Mouse (Mus musculus): ENCODE data around the gene Farp1. TPM values are rescaled to one million over a fixed set of nuclear protein-coding genes. Genes with fewer than 3 reads are reported as not detected.

Farp1 gene
- polyA plus RNA-seq, 1 experiment: 42.6 TPM

DNA sequence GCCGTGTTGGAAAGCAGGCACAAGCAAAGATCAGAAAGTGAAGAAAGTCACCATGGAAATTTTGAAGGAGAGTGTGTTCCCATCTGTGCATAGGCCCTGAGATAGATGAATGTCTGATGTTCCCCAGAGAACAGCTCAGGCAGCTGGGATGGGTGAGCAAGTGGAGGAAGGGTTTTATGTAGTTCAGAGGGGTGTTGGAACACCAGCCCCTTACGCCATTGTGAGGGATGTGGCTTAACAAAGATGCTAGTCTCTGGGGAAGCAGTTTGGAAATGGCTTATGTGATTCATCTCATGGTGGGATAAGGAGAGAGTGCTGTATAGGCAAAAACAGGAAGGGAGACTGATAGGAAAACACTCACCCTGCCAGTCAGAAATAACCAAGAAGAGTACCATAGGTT, 159.0 kb downstream of the Farp1 start:
- no peak overlapping the region for H3K4me3 ChIP-seq (ENCODE audit: insufficient read depth, poor library complexity, severe bottlenecking)
- peaks cover 32% of the 10 kb centered on the region for H3K79me3 ChIP-seq (ENCODE audit: low read depth)
- no peak overlapping the region for H3ac ChIP-seq (ENCODE audit: control insufficient read depth, insufficient read length, low read depth)
- no peak for TF ChIP-seq CTCF (IDR thresholded peaks at IDR 0.05; ENCODE audit: control insufficient read depth, insufficient read depth, insufficient read length)
- no peak for TF ChIP-seq MYOD1 (IDR thresholded peaks at IDR 0.05; ENCODE audit: control insufficient read depth, insufficient read length, low read depth)
- no peak for TF ChIP-seq FOSL1 (IDR thresholded peaks at IDR 0.05; ENCODE audit: insufficient read depth, low read length, poor library complexity, severe bottlenecking)
- TF ChIP-seq MYOG (IDR thresholded peaks at IDR 0.05; ENCODE audit: control insufficient read depth, extremely low read depth, insufficient read length): no peak
- TF ChIP-seq MAX (IDR thresholded peaks at IDR 0.05): no peak
- no peak for TF ChIP-seq CEBPB (IDR thresholded peaks at IDR 0.05; ENCODE audit: low read depth)
- no peak for TF ChIP-seq USF1 (IDR thresholded peaks at IDR 0.05; ENCODE audit: low read depth)
- H3K36me3 ChIP-seq (ENCODE audit: control insufficient read depth, insufficient read depth): peaks cover 21% of the 10 kb centered on the region
- no peaks in the 10 kb centered on the region for H3K27me3 ChIP-seq (ENCODE audit: control insufficient read depth, insufficient read depth, insufficient read length)
- peaks cover 57% of the 10 kb centered on the region for H3K79me2 ChIP-seq (ENCODE audit: control insufficient read depth, insufficient read depth)

- H3ac ChIP-seq (ENCODE audit: control insufficient read depth, insufficient read length, low read depth): no peak overlapping the region
- H3K79me3 ChIP-seq (ENCODE audit: low read depth): peaks cover 15% of the 10 kb centered on the region
- H3K36me3 ChIP-seq (ENCODE audit: control insufficient read depth, insufficient read depth): no peaks in the 10 kb centered on the region
- TF ChIP-seq FOSL1 (IDR thresholded peaks at IDR 0.05; ENCODE audit: insufficient read depth, low read length, poor library complexity, severe bottlenecking) (no peak), MAX (IDR thresholded peaks at IDR 0.05) (no peak), MYOG (IDR thresholded peaks at IDR 0.05; ENCODE audit: control insufficient read depth, extremely low read depth, insufficient read length) (no peak), CTCF (IDR thresholded peaks at IDR 0.05; ENCODE audit: control insufficient read depth, insufficient read depth, insufficient read length) (no peak), USF1 (IDR thresholded peaks at IDR 0.05; ENCODE audit: low read depth) (no peak), MYOD1 (IDR thresholded peaks at IDR 0.05; ENCODE audit: control insufficient read depth, insufficient read length, low read depth) (no peak), CEBPB (IDR thresholded peaks at IDR 0.05; ENCODE audit: low read depth) (no peak)
- H3K27me3 ChIP-seq (ENCODE audit: control insufficient read depth, insufficient read depth, insufficient read length): no peaks in the 10 kb centered on the region
- no peak overlapping the region for H3K4me3 ChIP-seq (ENCODE audit: insufficient read depth, poor library complexity, severe bottlenecking)
- peaks cover 56% of the 10 kb centered on the region for H3K79me2 ChIP-seq (ENCODE audit: control insufficient read depth, insufficient read depth)
Observed at GRCm38 (mm10) chr14:121198915-121199572, 164.0 kb downstream of the Farp1 start.

- Histone ChIP-seq H3K79me3 (ENCODE audit: low read depth) (peaks cover 11% of the 10 kb centered on the region), H3ac (ENCODE audit: control insufficient read depth, insufficient read length, low read depth) (no peak overlapping the region), H3K79me2 (ENCODE audit: control insufficient read depth, insufficient read depth) (peaks cover 51% of the 10 kb centered on the region), H3K4me3 (ENCODE audit: insufficient read depth, poor library complexity, severe bottlenecking) (no peak overlapping the region), H3K27me3 (ENCODE audit: control insufficient read depth, insufficient read depth, insufficient read length) (no peaks in the 10 kb centered on the region), H3K36me3 (ENCODE audit: control insufficient read depth, insufficient read depth) (no peaks in the 10 kb centered on the region)
- TF ChIP-seq MYOG (IDR thresholded peaks at IDR 0.05; ENCODE audit: control insufficient read depth, extremely low read depth, insufficient read length) (no peak), CTCF (IDR thresholded peaks at IDR 0.05; ENCODE audit: control insufficient read depth, insufficient read depth, insufficient read length) (no peak), CEBPB (IDR thresholded peaks at IDR 0.05; ENCODE audit: low read depth) (no peak), FOSL1 (IDR thresholded peaks at IDR 0.05; ENCODE audit: insufficient read depth, low read length, poor library complexity, severe bottlenecking) (no peak), USF1 (IDR thresholded peaks at IDR 0.05; ENCODE audit: low read depth) (no peak), MAX (IDR thresholded peaks at IDR 0.05) (no peak), MYOD1 (IDR thresholded peaks at IDR 0.05; ENCODE audit: control insufficient read depth, insufficient read length, low read depth) (no peak)
Observed at GRCm38 (mm10) chr14:121199789-121200188, 164.8 kb downstream of the Farp1 start.

GRCm38 (mm10) chr14:121200353-121200752, 165.4 kb downstream of the Farp1 start:
- TF ChIP-seq USF1 (IDR thresholded peaks at IDR 0.05; ENCODE audit: low read depth): no peak
- TF ChIP-seq MAX (IDR thresholded peaks at IDR 0.05): no peak
- no peak for TF ChIP-seq CEBPB (IDR thresholded peaks at IDR 0.05; ENCODE audit: low read depth)
- TF ChIP-seq MYOD1 (IDR thresholded peaks at IDR 0.05; ENCODE audit: control insufficient read depth, insufficient read length, low read depth): no peak
- TF ChIP-seq CTCF (IDR thresholded peaks at IDR 0.05; ENCODE audit: control insufficient read depth, insufficient read depth, insufficient read length): no peak
- no peak for TF ChIP-seq MYOG (IDR thresholded peaks at IDR 0.05; ENCODE audit: control insufficient read depth, extremely low read depth, insufficient read length)
- TF ChIP-seq FOSL1 (IDR thresholded peaks at IDR 0.05; ENCODE audit: insufficient read depth, low read length, poor library complexity, severe bottlenecking): no peak

GRCm38 (mm10) chr14:121201178-121201577, 166.2 kb downstream of the Farp1 start:
- H3K36me3 ChIP-seq (ENCODE audit: control insufficient read depth, insufficient read depth): no peaks in the 10 kb centered on the region
- H3ac ChIP-seq (ENCODE audit: control insufficient read depth, insufficient read length, low read depth): no peak overlapping the region
- TF ChIP-seq CTCF (IDR thresholded peaks at IDR 0.05; ENCODE audit: control insufficient read depth, insufficient read depth, insufficient read length) (no peak), MYOD1 (IDR thresholded peaks at IDR 0.05; ENCODE audit: control insufficient read depth, insufficient read length, low read depth) (no peak), MAX (IDR thresholded peaks at IDR 0.05) (no peak), FOSL1 (IDR thresholded peaks at IDR 0.05; ENCODE audit: insufficient read depth, low read length, poor library complexity, severe bottlenecking) (no peak), CEBPB (IDR thresholded peaks at IDR 0.05; ENCODE audit: low read depth) (no peak), USF1 (IDR thresholded peaks at IDR 0.05; ENCODE audit: low read depth) (no peak), MYOG (IDR thresholded peaks at IDR 0.05; ENCODE audit: control insufficient read depth, extremely low read depth, insufficient read length) (no peak)
- H3K79me3 ChIP-seq (ENCODE audit: low read depth): peaks cover 3% of the 10 kb centered on the region
- H3K79me2 ChIP-seq (ENCODE audit: control insufficient read depth, insufficient read depth): peaks cover 49% of the 10 kb centered on the region
- no peak overlapping the region for H3K4me3 ChIP-seq (ENCODE audit: insufficient read depth, poor library complexity, severe bottlenecking)
- H3K27me3 ChIP-seq (ENCODE audit: control insufficient read depth, insufficient read depth, insufficient read length): no peaks in the 10 kb centered on the region

More at GRCm38 (mm10) chr14:121200353-121200752, 165.4 kb downstream of the Farp1 start:
- Histone ChIP-seq H3K36me3 (ENCODE audit: control insufficient read depth, insufficient read depth) (no peaks in the 10 kb centered on the region), H3K4me3 (ENCODE audit: insufficient read depth, poor library complexity, severe bottlenecking) (no peak overlapping the region), H3K79me2 (ENCODE audit: control insufficient read depth, insufficient read depth) (peaks cover 51% of the 10 kb centered on the region), H3K27me3 (ENCODE audit: control insufficient read depth, insufficient read depth, insufficient read length) (no peaks in the 10 kb centered on the region), H3ac (ENCODE audit: control insufficient read depth, insufficient read length, low read depth) (no peak overlapping the region), H3K79me3 (ENCODE audit: low read depth) (peaks cover 6% of the 10 kb centered on the region)
